Mouse (Mus musculus) limb, embryonic 12.5 days (tissue): ENCODE measurements at regions not wholly inside any gene's neighbourhood (a gene's known extent, or its start where the extent isn't known, plus 50 kb on each side); places are given as distances from the start of the nearest gene placed in this dataset.

ENCODE experiments used
- ATAC-seq: fragments of 200-750 bp; cut with Nextera tagmentation; 2 replicates; pipeline ENCODE4 v1.8.0; 2017; ENCODE audit warnings: low read depth, moderate TSS enrichment; ENCODE audit not compliant: insufficient number of reproducible peaks, insufficient read depth, low FRiP score, low TSS enrichment
- H3K27ac ChIP-seq: fragments of 300-500 bp; sonication (generic); 2 replicates; pipeline ENCODE4 v1.5.1; 2016; ENCODE audit warnings: mild to moderate bottlenecking, moderate library complexity
- H3K27me3 ChIP-seq: fragments of 300-500 bp; sonication (generic); 2 replicates; pipeline ENCODE4 v1.6.1; 2016; ENCODE audit warnings: mild to moderate bottlenecking, moderate library complexity
- H3K36me3 ChIP-seq: fragments of 300-500 bp; sonication (generic); 2 replicates; pipeline ENCODE4 v1.6.1; 2016; ENCODE audit warnings: mild to moderate bottlenecking, moderate library complexity
- H3K4me1 ChIP-seq: fragments of 300-500 bp; sonication (generic); replicated peaks from 2 replicates; pipeline ENCODE4 v1.6.1; 2016
- H3K4me2 ChIP-seq: fragments of 300-500 bp; sonication (generic); 2 replicates; pipeline ENCODE4 v1.6.1; 2016; ENCODE audit warnings: mild to moderate bottlenecking, moderate library complexity
- H3K4me3 ChIP-seq: fragments of 300-500 bp; sonication (generic); replicated peaks from 2 replicates; pipeline ENCODE4 v1.5.1; 2016; ENCODE audit warnings: mild to moderate bottlenecking
- H3K9ac ChIP-seq: fragments of 300-500 bp; sonication (generic); replicated peaks from 2 replicates; pipeline ENCODE4 v1.6.1; 2016; ENCODE audit warnings: mild to moderate bottlenecking, moderate library complexity
- H3K9me3 ChIP-seq: fragments of 300-500 bp; sonication (generic); 2 replicates; pipeline ENCODE4 v1.6.1; 2016; ENCODE audit warnings: mild to moderate bottlenecking, moderate library complexity
- WGBS: fragments of 180-500 bp; shearing (Covaris S2); methylation state at CpG from one replicate; pipeline ENCODE4 v1.1.7; 2016; 5-methylcytosine and 5-hydroxymethylcytosine counted together

GRCm38 (mm10) chr13:105503657-105504056, 60.2 kb downstream of the Htr1a start:
- Histone ChIP-seq H3K4me2 (no peak overlapping the region), H3K36me3 (no peaks in the 10 kb centered on the region), H3K9ac (no peak overlapping the region), H3K27ac (no peak overlapping the region), H3K4me1 (no peaks in the 10 kb centered on the region), H3K27me3 (no peaks in the 10 kb centered on the region), H3K4me3 (no peak overlapping the region), H3K9me3 (no peaks in the 10 kb centered on the region)
- 93% methylated on average over 2 of the region's 2 CpGs for WGBS
- ATAC-seq: no peak

- no peak overlapping the region for H3K4me2 ChIP-seq
- WGBS: 56% methylated on average over 3 of the region's 3 CpGs
- H3K4me3 ChIP-seq: no peak overlapping the region
- ATAC-seq: no peak
- H3K9ac ChIP-seq: no peak overlapping the region
- no peaks in the 10 kb centered on the region for H3K27me3 ChIP-seq
- no peaks in the 10 kb centered on the region for H3K36me3 ChIP-seq
- no peak overlapping the region for H3K27ac ChIP-seq
- H3K4me1 ChIP-seq: no peaks in the 10 kb centered on the region
- no peaks in the 10 kb centered on the region for H3K9me3 ChIP-seq
Measured at GRCm38 (mm10) chr13:105537981-105538680, 94.7 kb downstream of the Htr1a start.

GRCm38 (mm10) chr13:105573248-105573647, 129.8 kb downstream of the Htr1a start:
- Histone ChIP-seq H3K9ac (no peak overlapping the region), H3K4me2 (no peak overlapping the region), H3K27ac (no peak overlapping the region), H3K4me3 (no peak overlapping the region), H3K9me3 (no peaks in the 10 kb centered on the region), H3K4me1 (no peaks in the 10 kb centered on the region), H3K36me3 (no peaks in the 10 kb centered on the region), H3K27me3 (no peaks in the 10 kb centered on the region)
- no peak for ATAC-seq
- 64% methylated on average over 1 of the region's 1 CpGs for WGBS

GRCm38 (mm10) chr13:105606450-105606849, 163.0 kb downstream of the Htr1a start:
- no peaks in the 10 kb centered on the region for H3K9me3 ChIP-seq
- H3K4me3 ChIP-seq: no peak overlapping the region
- H3K9ac ChIP-seq: no peak overlapping the region
- 77% methylated on average over 2 of the region's 2 CpGs for WGBS
- H3K27ac ChIP-seq: no peak overlapping the region
- H3K4me2 ChIP-seq: no peak overlapping the region
- ATAC-seq: no peak
- H3K27me3 ChIP-seq: no peaks in the 10 kb centered on the region
- H3K4me1 ChIP-seq: no peaks in the 10 kb centered on the region
- H3K36me3 ChIP-seq: no peaks in the 10 kb centered on the region

- 38% methylated on average over 1 of the region's 1 CpGs for WGBS
- Histone ChIP-seq H3K27ac (no peak overlapping the region), H3K9me3 (no peaks in the 10 kb centered on the region), H3K4me2 (no peak overlapping the region), H3K27me3 (no peaks in the 10 kb centered on the region), H3K4me1 (no peaks in the 10 kb centered on the region), H3K9ac (no peak overlapping the region), H3K4me3 (no peak overlapping the region), H3K36me3 (no peaks in the 10 kb centered on the region)
- peak; percentile 68; the same call in 1 of the 2 replicates for ATAC-seq
Measured at GRCm38 (mm10) chr13:105619308-105619707, 175.9 kb downstream of the Htr1a start.

GRCm38 (mm10) chr13:105620867-105621266, 177.4 kb downstream of the Htr1a start:
- Histone ChIP-seq H3K27ac (no peak overlapping the region), H3K4me3 (no peak overlapping the region), H3K27me3 (no peaks in the 10 kb centered on the region), H3K4me2 (no peak overlapping the region), H3K4me1 (no peaks in the 10 kb centered on the region), H3K9ac (no peak overlapping the region), H3K36me3 (no peaks in the 10 kb centered on the region), H3K9me3 (no peaks in the 10 kb centered on the region)
- 76% methylated on average over 1 of the region's 1 CpGs for WGBS
- ATAC-seq: no peak

- no peak for ATAC-seq
- no peaks in the 10 kb centered on the region for H3K4me1 ChIP-seq
- H3K9me3 ChIP-seq: no peaks in the 10 kb centered on the region
- H3K4me3 ChIP-seq: no peak overlapping the region
- no peak overlapping the region for H3K27ac ChIP-seq
- no peaks in the 10 kb centered on the region for H3K36me3 ChIP-seq
- WGBS: 90% methylated on average over 4 of the region's 5 CpGs
- no peak overlapping the region for H3K9ac ChIP-seq
- no peak overlapping the region for H3K4me2 ChIP-seq
- no peaks in the 10 kb centered on the region for H3K27me3 ChIP-seq
Measured at GRCm38 (mm10) chr13:105628618-105629017, 185.2 kb downstream of the Htr1a start.

- H3K4me1 ChIP-seq: no peaks in the 10 kb centered on the region
- H3K9me3 ChIP-seq: peaks cover 5% of the 10 kb centered on the region; the same call in 1 of the 2 replicates
- H3K27ac ChIP-seq: no peak overlapping the region
- H3K4me2 ChIP-seq: no peak overlapping the region
- H3K36me3 ChIP-seq: no peaks in the 10 kb centered on the region
- H3K9ac ChIP-seq: no peak overlapping the region
- WGBS: 87% methylated on average over 3 of the region's 3 CpGs
- H3K27me3 ChIP-seq: no peaks in the 10 kb centered on the region
- no peak overlapping the region for H3K4me3 ChIP-seq
- no peak for ATAC-seq
Measured at GRCm38 (mm10) chr13:105648617-105649016, 205.2 kb downstream of the Htr1a start.
